Mouse (Mus musculus): ENCODE data around the gene Dnajb8. TPM values are rescaled to one million over a fixed set of nuclear protein-coding genes. Genes with fewer than 3 reads are reported as not detected.

The Dnajb8 gene
- total and polyA plus RNA-seq, 3 experiments: 0.29 TPM; not detected in 2

DNA sequence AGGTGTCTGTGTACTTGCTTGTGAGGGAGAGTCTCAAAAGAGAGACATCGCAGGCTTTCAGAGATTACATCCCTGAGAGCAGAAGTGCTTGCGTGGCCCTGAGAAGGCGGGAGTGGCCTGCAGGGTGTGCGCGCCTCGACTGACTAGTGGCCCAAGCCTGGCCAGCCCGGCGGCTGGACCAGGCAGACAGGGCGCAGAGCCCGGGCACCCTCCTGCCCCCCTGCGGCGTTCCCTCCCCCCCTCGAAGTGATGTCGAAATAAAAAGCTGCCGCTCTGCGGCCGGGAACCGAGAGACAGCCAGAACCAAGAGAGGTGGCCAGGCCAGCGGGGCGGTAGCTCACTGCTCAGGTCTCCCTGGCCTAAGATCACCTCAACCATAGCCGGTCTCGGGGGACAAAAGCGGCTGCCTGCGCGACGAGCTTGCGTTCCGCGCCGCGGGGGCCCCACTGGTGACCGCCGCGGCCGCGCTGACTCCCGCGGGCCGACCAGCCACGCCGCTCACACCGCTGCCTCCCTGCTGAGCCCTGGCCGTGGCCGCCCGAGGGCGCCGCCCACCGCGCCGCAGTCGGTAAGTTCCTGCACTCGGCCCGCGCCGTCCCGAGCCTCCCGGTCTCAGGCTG, 28.5 kb upstream of the Dnajb8 start, which contains the start of gene Gata2:
TSS of gene Gata2 (plus strand) at position 459 of the 620 bp plus-strand sequence.
- DNase-seq: peak; percentile 71 to 76
- peak within 1 kb of the TSS; percentile 76 for H3K9ac ChIP-seq (ENCODE audit: low read depth, low read length)
- peaks cover 4% of the 10 kb centered on the region for H3K4me1 ChIP-seq (ENCODE audit: control insufficient read depth, insufficient read depth, low read length)
- peak within 1 kb of the TSS; percentile 49 for H3K4me3 ChIP-seq
- H3K27me3 ChIP-seq (ENCODE audit: control insufficient read depth, insufficient read depth, low read length): peaks cover 8% of the 10 kb centered on the region
- 7% methylated on average over 53 of the region's 57 CpGs for WGBS
- H3K36me3 ChIP-seq (ENCODE audit: control insufficient read depth, insufficient read depth, low read length): no peaks in the 10 kb centered on the region
- intact Hi-C loops (cut with DNase I): loop anchor here (5.0 kb wide), 2 partner anchors 289 to 309 kb away; no protein-coding TSS in a partner anchor
- no peak for TF ChIP-seq EP300 (IDR thresholded peaks at IDR 0.05; ENCODE audit: insufficient read depth, low read depth, low read length)
- TF ChIP-seq CTCF (IDR thresholded peaks at IDR 0.05): peak; percentile 63
- peak within 1 kb of the TSS; percentile 15 for H3K27ac ChIP-seq
- H3K79me2 ChIP-seq (replicated peaks; ENCODE audit: control insufficient read depth, insufficient read depth, low read length): no peaks in the 10 kb centered on the region

DNA sequence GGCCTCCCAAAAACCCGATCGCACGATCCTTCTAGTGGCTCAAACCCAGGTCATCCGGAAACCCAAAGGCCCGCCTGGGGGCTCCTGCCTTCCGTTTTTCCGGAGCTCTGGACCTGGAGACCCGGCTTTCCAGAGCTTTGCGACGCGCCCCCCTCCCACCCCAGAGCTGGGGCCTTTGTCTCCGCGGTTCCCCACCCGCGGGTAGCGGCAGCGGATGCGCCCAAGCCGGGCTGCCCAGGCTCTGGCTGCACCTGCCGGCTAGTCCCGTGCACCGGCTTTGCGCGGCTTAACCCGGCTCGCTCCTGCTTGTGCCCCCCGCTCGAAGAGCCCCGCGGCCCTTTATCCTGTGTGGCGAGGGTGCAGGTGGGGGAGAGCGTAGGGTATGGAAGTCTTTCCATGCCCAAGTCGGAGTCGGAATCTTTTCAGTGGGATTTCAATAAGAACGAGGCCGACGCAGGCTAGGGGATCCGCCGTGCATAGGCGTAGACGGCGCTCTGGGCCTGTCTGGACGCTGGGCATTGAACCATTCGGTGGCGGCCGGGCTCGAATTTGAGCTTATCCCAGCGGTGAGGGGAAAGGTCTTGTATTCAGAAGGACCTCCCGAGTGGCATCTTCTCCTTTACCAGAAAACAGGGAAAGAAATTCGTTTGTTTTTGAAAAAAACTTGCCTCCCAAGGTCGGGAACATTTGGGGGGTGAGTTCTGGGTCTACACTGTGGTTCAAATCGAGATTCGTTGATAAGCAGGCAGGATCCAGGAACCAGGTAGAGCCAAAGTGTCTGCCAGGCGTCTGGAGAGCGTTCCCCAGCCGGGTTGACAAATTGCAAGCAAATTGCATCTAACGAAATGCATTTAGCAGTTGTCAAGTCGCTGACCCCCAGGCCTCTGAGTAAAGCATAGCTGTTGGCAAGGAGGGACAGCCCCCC, 27.8 kb upstream of the Dnajb8 start:
- no peaks in the 10 kb centered on the region for H3K79me2 ChIP-seq (replicated peaks; ENCODE audit: control insufficient read depth, insufficient read depth, low read length)
- H3K27me3 ChIP-seq (ENCODE audit: control insufficient read depth, insufficient read depth, low read length): peaks cover 8% of the 10 kb centered on the region
- peaks cover 2% of the 10 kb centered on the region for H3K4me1 ChIP-seq (ENCODE audit: control insufficient read depth, insufficient read depth, low read length)
- intact Hi-C loops (cut with DNase I): loop anchor here (5.0 kb wide), 2 partner anchors 288 to 308 kb away; no protein-coding TSS in a partner anchor
- no peak for DNase-seq
- H3K9ac ChIP-seq (ENCODE audit: low read depth, low read length): peak overlapping the region; percentile 76
- H3K4me3 ChIP-seq: peak overlapping the region; percentile 49
- no peaks in the 10 kb centered on the region for H3K36me3 ChIP-seq (ENCODE audit: control insufficient read depth, insufficient read depth, low read length)
- peak overlapping the region; percentile 15 for H3K27ac ChIP-seq
- TF ChIP-seq EP300 (IDR thresholded peaks at IDR 0.05; ENCODE audit: insufficient read depth, low read depth, low read length) (no peak), POLR2A (IDR thresholded peaks at IDR 0.05; ENCODE audit: insufficient read depth, low read depth, low read length) (no peak), CTCF (IDR thresholded peaks at IDR 0.05) (no peak)
- 23% methylated on average over 58 of the region's 58 CpGs for WGBS

DNA sequence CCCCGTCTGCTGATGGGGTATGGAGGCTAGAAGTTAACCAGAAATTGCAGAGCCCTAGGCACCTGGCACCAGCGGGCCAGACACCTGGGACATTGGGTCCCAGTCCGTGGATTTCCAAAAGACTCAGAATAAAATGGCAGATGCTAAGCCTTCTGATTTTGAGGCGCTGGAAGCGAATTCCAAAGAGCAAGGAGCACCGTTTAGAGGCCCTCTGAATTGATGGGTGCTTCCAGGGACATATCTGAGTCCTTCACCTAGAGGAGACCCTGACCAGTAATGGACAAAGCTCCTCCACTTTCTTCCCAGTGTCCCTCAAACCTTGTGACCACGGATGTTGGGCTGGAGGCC, 27.1 kb upstream of the Dnajb8 start:
- DNase-seq: no peak
- peaks cover 2% of the 10 kb centered on the region; the same call in 1 of the 2 replicates for H3K4me1 ChIP-seq (ENCODE audit: control insufficient read depth, insufficient read depth, low read length)
- H3K36me3 ChIP-seq (ENCODE audit: control insufficient read depth, insufficient read depth, low read length): no peaks in the 10 kb centered on the region
- no peak overlapping the region for H3K4me3 ChIP-seq
- intact Hi-C loops (cut with DNase I): loop anchor here (5.0 kb wide), 2 partner anchors 287 to 307 kb away; no protein-coding TSS in a partner anchor
- TF ChIP-seq EP300 (IDR thresholded peaks at IDR 0.05; ENCODE audit: insufficient read depth, low read depth, low read length): no peak
- no peak for TF ChIP-seq CTCF (IDR thresholded peaks at IDR 0.05)
- TF ChIP-seq POLR2A (IDR thresholded peaks at IDR 0.05; ENCODE audit: insufficient read depth, low read depth, low read length): no peak
- 72% methylated on average over 7 of the region's 7 CpGs for WGBS
- no peak overlapping the region for H3K9ac ChIP-seq (ENCODE audit: low read depth, low read length)
- H3K27me3 ChIP-seq (ENCODE audit: control insufficient read depth, insufficient read depth, low read length): peaks cover 10% of the 10 kb centered on the region
- H3K27ac ChIP-seq: no peak overlapping the region; the same call in 1 of the 2 replicates
- H3K79me2 ChIP-seq (replicated peaks; ENCODE audit: control insufficient read depth, insufficient read depth, low read length): no peaks in the 10 kb centered on the region

DNA sequence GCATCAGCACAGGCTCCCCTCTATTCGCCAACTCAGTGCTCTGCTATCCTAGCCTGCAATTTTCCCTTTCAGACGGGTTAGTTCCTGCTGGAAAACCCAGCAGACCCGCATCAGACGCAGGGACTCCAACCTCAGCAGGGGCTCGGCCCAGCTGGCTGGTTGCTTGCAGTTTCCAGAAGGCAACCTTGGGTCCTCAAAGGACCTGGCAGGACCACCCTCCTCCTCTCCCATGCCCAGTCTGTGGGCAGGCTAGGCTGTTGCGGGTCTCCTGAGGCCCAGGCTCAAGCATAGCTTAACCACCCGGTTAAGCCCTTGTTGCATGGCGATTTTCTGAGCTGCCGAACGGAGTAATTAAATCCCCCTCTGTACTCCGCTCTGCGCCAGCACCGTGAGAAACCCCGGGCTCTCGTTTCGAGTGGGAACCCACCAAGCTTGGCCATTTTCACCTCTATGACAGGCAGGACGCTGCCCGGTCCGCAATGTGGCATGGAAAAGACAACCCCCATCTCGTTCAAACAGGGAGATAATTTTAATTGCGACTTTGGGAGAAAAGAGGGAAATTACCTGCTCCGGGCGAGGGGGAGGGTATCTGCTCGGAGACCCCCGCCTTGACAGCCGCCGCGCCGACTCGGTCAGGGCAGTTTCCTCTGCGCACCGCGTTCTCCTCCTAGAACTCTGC, 25.9 kb upstream of the Dnajb8 start:
- 23% methylated on average over 33 of the region's 33 CpGs for WGBS
- H3K9ac ChIP-seq (ENCODE audit: low read depth, low read length): peak overlapping the region; percentile 73
- peaks cover 8% of the 10 kb centered on the region for H3K27me3 ChIP-seq (ENCODE audit: control insufficient read depth, insufficient read depth, low read length)
- H3K4me3 ChIP-seq: peak overlapping the region; percentile 61
- TF ChIP-seq CTCF (IDR thresholded peaks at IDR 0.05) (no peak), EP300 (IDR thresholded peaks at IDR 0.05; ENCODE audit: insufficient read depth, low read depth, low read length) (no peak), POLR2A (IDR thresholded peaks at IDR 0.05; ENCODE audit: insufficient read depth, low read depth, low read length) (no peak)
- DNase-seq: peak in 1 of 2 experiments; percentile 51
- intact Hi-C loops (cut with DNase I): loop anchor here (2.0 kb wide), 1 partner anchor 45 kb away; no protein-coding TSS in a partner anchor
- peak overlapping the region; percentile 93 for H3K27ac ChIP-seq
- H3K79me2 ChIP-seq (replicated peaks; ENCODE audit: control insufficient read depth, insufficient read depth, low read length): no peaks in the 10 kb centered on the region
- no peaks in the 10 kb centered on the region for H3K36me3 ChIP-seq (ENCODE audit: control insufficient read depth, insufficient read depth, low read length)
- 0 out of 2 replicates have a peak, but pooled peaks cover 1% of the 10 kb centered on the region for H3K4me1 ChIP-seq (ENCODE audit: control insufficient read depth, insufficient read depth, low read length)

DNA sequence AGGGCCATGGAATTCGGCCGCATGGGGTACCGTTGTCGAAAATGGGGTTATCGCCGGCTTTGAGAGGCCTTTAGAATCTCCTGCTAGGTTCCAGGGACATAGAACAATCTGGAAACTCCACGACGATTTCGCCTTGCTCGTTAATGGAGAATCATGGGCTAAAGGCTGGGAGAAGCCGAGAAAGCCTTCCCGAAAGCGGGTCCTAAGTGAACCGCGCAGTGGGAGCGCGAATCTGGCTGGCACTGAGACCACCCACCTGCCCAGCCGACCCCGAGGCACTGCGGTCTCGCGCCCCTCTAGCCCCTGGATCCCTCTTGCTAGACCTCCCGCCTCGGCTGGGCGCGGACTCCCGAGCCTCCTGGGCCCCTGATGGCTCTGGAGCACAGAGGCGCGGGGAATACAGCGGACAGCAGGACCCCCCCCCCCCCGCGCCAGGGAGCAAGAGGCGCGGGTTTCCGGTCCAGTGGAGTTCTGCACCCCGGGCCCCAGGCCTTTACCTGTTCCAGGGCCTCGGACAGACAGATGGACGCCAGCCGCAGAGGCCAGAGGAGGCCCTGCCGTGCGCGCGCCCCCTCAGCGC, 25.2 kb upstream of the Dnajb8 start:
- H3K27ac ChIP-seq: peak overlapping the region; percentile 93
- H3K4me3 ChIP-seq: peak overlapping the region; percentile 61
- no peak for TF ChIP-seq CTCF (IDR thresholded peaks at IDR 0.05)
- TF ChIP-seq EP300 (IDR thresholded peaks at IDR 0.05; ENCODE audit: insufficient read depth, low read depth, low read length): no peak
- no peak for TF ChIP-seq POLR2A (IDR thresholded peaks at IDR 0.05; ENCODE audit: insufficient read depth, low read depth, low read length)
- DNase-seq: no peak
- peak overlapping the region; percentile 73 for H3K9ac ChIP-seq (ENCODE audit: low read depth, low read length)
- H3K27me3 ChIP-seq (ENCODE audit: control insufficient read depth, insufficient read depth, low read length): peaks cover 8% of the 10 kb centered on the region
- intact Hi-C loops (cut with DNase I): loop anchor here (2.0 kb wide), 1 partner anchor 44 kb away; no protein-coding TSS in a partner anchor
- WGBS: 2% methylated on average over 44 of the region's 44 CpGs
- 0 out of 2 replicates have a peak, but pooled peaks cover 1% of the 10 kb centered on the region for H3K4me1 ChIP-seq (ENCODE audit: control insufficient read depth, insufficient read depth, low read length)
- H3K36me3 ChIP-seq (ENCODE audit: control insufficient read depth, insufficient read depth, low read length): no peaks in the 10 kb centered on the region
- H3K79me2 ChIP-seq (replicated peaks; ENCODE audit: control insufficient read depth, insufficient read depth, low read length): no peaks in the 10 kb centered on the region

Data from heart, adult 2 months (tissue).